Mouse (Mus musculus) CH12.LX (cell line): ENCODE measurements around the gene H1f0. TPM values are rescaled to one million over a fixed set of nuclear protein-coding genes. Genes with fewer than 3 reads are reported as not detected.

Experiments
- DNase-seq: peaks from one replicate; pipeline ENCODE4 v3.0.0-alpha.2; 2013; ENCODE audit errors: extremely low read depth
- H3K27ac ChIP-seq: 2 replicates; pipeline ENCODE4 v1.5.1; 2012; ENCODE audit warnings: low read depth, mild to moderate bottlenecking, control low read depth, moderate library complexity; ENCODE audit not compliant: insufficient read depth
- H3K27me3 ChIP-seq: replicated peaks from 2 replicates; pipeline ENCODE3; 2012; ENCODE audit warnings: inconsistent platforms
- H3K36me3 ChIP-seq, 2 experiments: replicated peaks in 1 of 2; 2 replicates each; pipeline versions ENCODE3 to v1.6.1; 2012; ENCODE audit warnings: inconsistent platforms in 1 of 2, low read length in 1 of 2, mild to moderate bottlenecking in 1 of 2, mixed read lengths in 1 of 2, moderate library complexity in 1 of 2; ENCODE audit not compliant: control insufficient read depth in 1 of 2, insufficient read depth in 1 of 2
- H3K4me1 ChIP-seq, 2 experiments: 2 replicates each; pipeline ENCODE4 v1.6.1; 2012; ENCODE audit warnings: inconsistent platforms in 1 of 2, moderate library complexity in 1 of 2; ENCODE audit not compliant: insufficient read depth in 2 of 2, control insufficient read depth in 1 of 2
- H3K4me2 ChIP-seq: 2 replicates; pipeline ENCODE4 v1.6.1; 2012; ENCODE audit warnings: low read depth, mild to moderate bottlenecking, control low read depth; ENCODE audit not compliant: poor library complexity, insufficient read depth, severe bottlenecking
- H3K4me3 ChIP-seq, 3 experiments: fragments of 150-350 bp in 1 of 3; sonication (generic) in 1 of 3; replicated peaks in 1 of 3; 2 replicates each; pipeline versions ENCODE3 to v1.5.1; 2011 to 2012; ENCODE audit warnings: low read depth in 2 of 3, low read length in 2 of 3, mild to moderate bottlenecking in 2 of 3, moderate library complexity in 2 of 3, control low read depth in 1 of 3, improper control_type of control experiment in 1 of 3, inconsistent platforms in 1 of 3, mixed read lengths in 1 of 3; ENCODE audit not compliant: poor library complexity in 1 of 3
- H3K79me2 ChIP-seq: replicated peaks from 2 replicates; pipeline ENCODE4 v1.6.1; 2012; ENCODE audit warnings: mild to moderate bottlenecking, moderate library complexity; ENCODE audit not compliant: control insufficient read depth, poor library complexity, insufficient read depth, severe bottlenecking; ENCODE audit errors: extremely low read depth
- H3K9ac ChIP-seq: 2 replicates; pipeline ENCODE4 v1.6.1; 2012; ENCODE audit warnings: low read depth, mild to moderate bottlenecking, control low read depth, moderate library complexity; ENCODE audit not compliant: insufficient read depth
- H3K9me3 ChIP-seq: replicated peaks from 2 replicates; pipeline ENCODE3; 2012; ENCODE audit warnings: low read length, inconsistent platforms, mixed read lengths
- BHLHE40 ChIP-seq: IDR thresholded peaks from 2 replicates; pipeline ENCODE4 v1.6.1; 2011; ENCODE audit warnings: mild to moderate bottlenecking, low read depth, low read length, improper control_type of control experiment
- CHD2 ChIP-seq: IDR thresholded peaks from 2 replicates; pipeline ENCODE4 v1.6.1; 2011; ENCODE audit warnings: low read length, improper control_type of control experiment
- ETS1 ChIP-seq: conservative IDR thresholded peaks from 2 replicates; pipeline ENCODE4 v1.6.1; 2012; ENCODE audit warnings: low read depth, mild to moderate bottlenecking, inconsistent platforms, low read length, improper control_type of control experiment, moderate library complexity
- IRF4 ChIP-seq: IDR thresholded peaks from 2 replicates; pipeline ENCODE4 v1.6.1; 2014; ENCODE audit warnings: low read depth, mild to moderate bottlenecking, inconsistent platforms, low read length, improper control_type of control experiment
- JUN ChIP-seq: IDR thresholded peaks from 2 replicates; pipeline ENCODE4 v1.6.1; 2011; ENCODE audit warnings: low read depth, mild to moderate bottlenecking, low read length, improper control_type of control experiment, moderate library complexity; ENCODE audit not compliant: insufficient read depth
- KAT2A ChIP-seq: IDR thresholded peaks from 2 replicates; pipeline ENCODE4 v1.6.1; 2012; ENCODE audit warnings: low read length, improper control_type of control experiment, inconsistent platforms; ENCODE audit not compliant: insufficient replicate concordance
- MAZ ChIP-seq: IDR thresholded peaks from 2 replicates; pipeline ENCODE4 v1.6.1; 2012; ENCODE audit warnings: low read depth, mild to moderate bottlenecking, inconsistent platforms, low read length, improper control_type of control experiment, moderate library complexity
- MEF2A ChIP-seq: IDR thresholded peaks from 2 replicates; pipeline ENCODE4 v1.6.1; 2014; ENCODE audit warnings: low read depth, mild to moderate bottlenecking, inconsistent platforms, low read length, improper control_type of control experiment, borderline replicate concordance
- MXI1 ChIP-seq: IDR thresholded peaks from 2 replicates; pipeline ENCODE4 v1.6.1; 2011; ENCODE audit warnings: mild to moderate bottlenecking, low read depth, low read length, improper control_type of control experiment
- NRF1 ChIP-seq: IDR thresholded peaks from 2 replicates; pipeline ENCODE4 v1.6.1; 2014; ENCODE audit warnings: low read depth, mild to moderate bottlenecking, inconsistent platforms, low read length, improper control_type of control experiment, moderate library complexity
- POLR2A ChIP-seq: IDR thresholded peaks from 2 replicates; pipeline ENCODE4 v1.6.1; 2011; ENCODE audit warnings: low read depth, mild to moderate bottlenecking, improper control_type of control experiment, low read length
- RAD21 ChIP-seq: IDR thresholded peaks from 2 replicates; pipeline ENCODE4 v1.6.1; 2011; ENCODE audit warnings: low read depth, mild to moderate bottlenecking, low read length, improper control_type of control experiment, moderate library complexity
- SIN3A ChIP-seq: IDR thresholded peaks from 2 replicates; pipeline ENCODE4 v1.6.1; 2012; ENCODE audit warnings: low read length, improper control_type of control experiment, inconsistent platforms
- TCF12 ChIP-seq: IDR thresholded peaks from 2 replicates; pipeline ENCODE4 v1.6.1; 2014; ENCODE audit warnings: low read depth, mild to moderate bottlenecking, inconsistent platforms, low read length, improper control_type of control experiment
- ZKSCAN1 ChIP-seq: IDR thresholded peaks from 2 replicates; pipeline ENCODE4 v1.6.1; 2012; ENCODE audit warnings: low read depth, inconsistent platforms, low read length, improper control_type of control experiment, borderline replicate concordance
- ZNF384 ChIP-seq: IDR thresholded peaks from 2 replicates; pipeline ENCODE4 v1.6.1; 2012; ENCODE audit warnings: low read depth, low read length, improper control_type of control experiment, inconsistent platforms
- dilution Hi-C: fragments of 300-500 bp; cut with MboI; formaldehyde crosslinking; loops from 2 replicates; pipeline ENCODE4 v1.14.3; 2020; ENCODE audit warnings: low sequenced_read_pairs; ENCODE audit not compliant: extremely low pct_unique_long_range_greater_than_20kb, extremely low pct_ligation_motif_present
- in situ Hi-C: fragments of 300-500 bp; cut with MboI; formaldehyde crosslinking; loops from 3 replicates; pipeline ENCODE4 v1.14.3; 2019; ENCODE audit warnings: low sequenced_read_pairs, low pct_ligation_motif_present, low pct_unique_long_range_greater_than_20kb, mixed read lengths
- polyA plus RNA-seq: library from polyadenylated mRNA; unstranded; fragments of >175 nt; gene quantifications from 2 replicates; pipeline ENCODE4 v1.2.1, GENCODE M21; 2012; ENCODE audit warnings: low read depth; ENCODE audit not compliant: insufficient read length
- total RNA-seq, 2 experiments: library from RNA; depleted of rRNA; stranded (reverse); fragments of 300-350 nt in 1 of 2; fragments of >200 nt in 1 of 2; gene quantifications; 2 replicates each; pipeline ENCODE4 v1.2.3; 2012 to 2014

Gene H1f0
- total and polyA plus RNA-seq, 3 experiments = 11.9 to 100 (median 15.9) TPM

DNA sequence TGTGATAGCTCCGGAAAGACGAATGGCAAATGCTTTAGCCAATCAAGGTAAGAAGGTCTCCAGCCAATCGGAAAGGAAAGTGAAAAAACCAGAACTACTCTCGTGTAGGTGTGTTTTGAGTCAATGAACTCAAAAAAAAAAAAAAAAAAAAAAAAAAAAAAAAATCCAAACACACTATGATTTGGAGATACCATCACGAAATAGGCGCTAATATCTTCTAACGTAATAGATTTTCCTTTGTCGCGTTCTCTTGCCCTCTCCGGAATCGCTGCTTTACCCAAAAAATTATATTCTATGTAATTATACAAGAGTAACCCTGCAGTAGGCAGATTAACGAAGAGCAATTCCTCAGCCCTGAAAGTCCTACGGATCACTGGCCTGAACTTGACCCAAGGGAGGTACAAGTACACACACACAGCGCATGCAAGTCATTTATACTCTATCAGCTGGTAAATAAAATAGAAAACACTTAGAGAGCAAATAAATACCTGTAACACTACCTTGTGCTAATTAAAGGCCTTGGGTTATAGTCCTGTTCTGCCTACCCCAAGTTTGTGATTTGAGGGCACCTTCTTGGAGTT is 35.0 kb downstream of the H1f0 start (continued):
- TF ChIP-seq ZKSCAN1 (no peak; the same call in 1 of the 2 replicates), ETS1 (peak; percentile 23; the same call in 1 of the 2 replicates), NRF1 (no peak), MAZ (no peak)

DNA sequence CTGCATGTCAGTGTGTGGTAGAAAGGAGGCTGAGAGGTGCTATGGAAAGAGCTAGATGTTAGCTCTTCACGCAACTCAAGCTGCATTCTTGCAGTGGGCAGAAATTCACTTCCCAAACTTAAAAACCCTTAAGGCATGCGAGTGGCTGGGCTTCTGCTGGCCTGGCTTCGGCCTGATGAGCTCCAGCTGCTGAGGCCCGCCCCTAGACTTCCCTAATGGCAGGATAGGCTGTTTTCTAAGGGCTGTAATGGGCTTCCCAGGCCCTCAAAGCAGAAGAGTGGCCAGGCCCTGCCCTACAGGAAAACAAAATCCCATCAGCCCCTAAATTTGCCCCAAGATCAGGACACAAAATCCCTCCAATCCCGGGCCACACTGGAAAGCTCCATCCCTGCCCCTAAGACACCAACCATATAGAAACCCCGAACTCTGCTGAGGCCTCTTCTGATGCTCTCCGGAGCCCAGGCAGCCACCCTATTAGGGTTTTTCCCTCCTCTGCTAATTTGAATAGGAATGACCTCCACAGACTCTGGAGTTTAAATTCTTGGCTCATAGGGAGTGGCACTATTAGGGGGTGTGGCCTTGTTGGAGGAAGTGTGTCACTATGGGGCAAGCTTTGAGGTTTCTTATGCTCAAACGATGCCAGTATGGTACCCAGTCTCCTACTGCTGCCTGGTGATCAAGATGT is 37.0 kb downstream of the H1f0 start:
- Histone ChIP-seq H3K4me3 (peak overlapping the region in 1 of 3 experiments; percentile 16), H3K36me3 (peaks cover 8 to 10% of the 10 kb centered on the region in 2 experiments), H3K79me2 (peaks cover 17% of the 10 kb centered on the region), H3K4me2 (peak overlapping the region; percentile 32; the same call in 1 of the 2 replicates), H3K9me3 (peaks cover 9% of the 10 kb centered on the region), H3K9ac (peak overlapping the region; percentile 4; the same call in 1 of the 2 replicates), H3K27me3 (no peaks in the 10 kb centered on the region), H3K27ac (peak overlapping the region; percentile 45), H3K4me1 (peaks cover 22 to 63% of the 10 kb centered on the region in 2 experiments)
- DNase-seq = peak; percentile 80
- dilution Hi-C loops (no loop called here), in situ Hi-C loops (no loop called here)
- no peak for TF ChIP-seq CHD2
- TF ChIP-seq POLR2A = peak; percentile 44; the same call in 1 of the 2 replicates
- TF ChIP-seq IRF4 = 0 out of 2 replicates have a peak, but pooled peaks have one; percentile 41
- TF ChIP-seq SIN3A = no peak
- TF ChIP-seq BHLHE40 = 0 out of 2 replicates have a peak, but pooled peaks have one; percentile 7
- TF ChIP-seq TCF12 = peak; percentile 58; the same call in 1 of the 2 replicates
- peak; percentile 18; the same call in 1 of the 2 replicates for TF ChIP-seq MEF2A

DNA sequence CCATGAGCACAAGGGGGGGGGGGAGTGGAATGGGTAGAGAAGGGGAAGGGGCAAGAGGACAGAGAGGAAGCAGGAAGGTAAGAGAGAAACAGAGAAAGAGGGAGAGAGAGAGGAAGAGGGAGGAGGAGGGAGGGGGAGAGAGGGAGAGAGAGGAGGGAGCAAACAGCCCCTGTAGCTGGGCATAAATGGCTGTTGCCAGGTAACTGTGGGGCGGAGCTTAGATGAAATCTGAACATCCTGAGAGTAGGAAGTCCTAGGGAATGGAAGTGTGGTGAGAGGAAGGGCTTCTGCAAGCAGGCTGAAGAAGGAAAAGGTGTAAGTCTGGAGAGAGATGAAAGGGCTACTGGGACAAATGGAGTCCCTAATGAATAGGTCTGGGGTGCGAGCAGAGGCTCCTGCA is 38.0 kb downstream of the H1f0 start:
- Histone ChIP-seq H3K9me3 (peaks cover 9% of the 10 kb centered on the region), H3K79me2 (peaks cover 12% of the 10 kb centered on the region; the same call in 1 of the 2 replicates), H3K27me3 (no peaks in the 10 kb centered on the region), H3K9ac (no peak overlapping the region), H3K4me3 (no peak overlapping the region), H3K36me3 (no peaks in the 10 kb centered on the region), H3K27ac (no peak overlapping the region), H3K4me2 (no peak overlapping the region), H3K4me1 (peaks cover 20 to 63% of the 10 kb centered on the region in 2 experiments)
- no peak for DNase-seq
- dilution Hi-C loops = no loop called here
- in situ Hi-C loops = no loop called here
- TF ChIP-seq ZNF384 (no peak), RAD21 (no peak), MXI1 (no peak), JUN (no peak), KAT2A (no peak), ETS1 (no peak)
